Mouse (Mus musculus): ENCODE data around the gene Hoxa7.

DNA sequence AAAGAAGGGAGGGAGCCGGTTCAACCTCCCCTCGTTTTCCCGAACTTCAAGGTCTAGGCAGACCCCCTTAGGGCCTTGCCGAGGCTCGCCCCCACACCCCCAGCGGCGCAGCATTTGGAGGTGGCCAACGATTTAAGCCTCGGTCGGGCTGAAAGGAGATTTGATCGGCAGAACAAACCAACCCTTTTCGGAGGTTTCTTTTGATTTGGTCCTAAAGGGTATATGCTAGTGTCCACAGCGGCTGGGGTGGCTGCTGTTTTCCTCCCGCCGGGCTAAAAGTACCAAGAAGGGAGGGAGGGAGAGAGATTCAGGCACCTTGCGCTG, 27.7 kb upstream of the Hoxa7 start:
- TF ChIP-seq MYOG (IDR thresholded peaks at IDR 0.05; ENCODE audit: control insufficient read depth in 1 of 3, insufficient read depth in 1 of 3, insufficient read length in 2 of 3, low read depth in 2 of 3), result no peak
- TF ChIP-seq USF1 (IDR thresholded peaks at IDR 0.05; ENCODE audit: low read depth), result no peak
- TF ChIP-seq TCF12 (IDR thresholded peaks at IDR 0.05; ENCODE audit: insufficient read depth, poor library complexity, severe bottlenecking), result no peak
- TF ChIP-seq E2F4 (IDR thresholded peaks at IDR 0.05; ENCODE audit: insufficient read depth), result no peak
- TF ChIP-seq CEBPB (IDR thresholded peaks at IDR 0.05; ENCODE audit: insufficient read depth, poor library complexity, severe bottlenecking), result no peak
- no peak for TF ChIP-seq POLR2AphosphoS2 (IDR thresholded peaks at IDR 0.05; ENCODE audit: insufficient read length, low read depth)
- TF ChIP-seq POLR2A (IDR thresholded peaks at IDR 0.05; ENCODE audit: insufficient read length, low read depth), result no peak
- TF ChIP-seq SRF (IDR thresholded peaks at IDR 0.05; ENCODE audit: control insufficient read depth, insufficient read length, low read depth), result no peak
- no peak for TF ChIP-seq MYOD1 (IDR thresholded peaks at IDR 0.05; ENCODE audit: control insufficient read depth in 1 of 3, insufficient read length in 2 of 3, low read depth in 2 of 3)

Measured in myocyte (in vitro differentiated cells).